Mouse (Mus musculus): ENCODE data around the gene Scamp4. TPM values are rescaled to one million over a fixed set of nuclear protein-coding genes. Genes with fewer than 3 reads are reported as not detected.
A peak's percentile ranks its signal among the peaks of the same experiment; 100 is the strongest.

Scamp4 gene
- total and polyA plus RNA-seq, 2 experiments from 2014 or later, result 39.2 to 44.5 TPM

- 95% methylated on average over 34 of the region's 34 CpGs for WGBS
- peaks cover 10% of the 10 kb centered on the region for H3K4me1 ChIP-seq (ENCODE audit: control insufficient read depth, insufficient read depth)
- no peak overlapping the region for H3K4me3 ChIP-seq (ENCODE audit: low read depth, low read length)
- no peaks in the 10 kb centered on the region for H3K27me3 ChIP-seq (ENCODE audit: control insufficient read depth, insufficient read depth, low read length)
- H3K4me2 ChIP-seq (ENCODE audit: low read depth, low read length), result no peak overlapping the region
- DNase-seq (ENCODE audit: low spot score) (no peak), ATAC-seq (ENCODE audit: insufficient read depth, low read depth) (no peak)
- no peak overlapping the region for H3K9ac ChIP-seq (replicated peaks; ENCODE audit: low read depth, low read length)
- TF ChIP-seq CTCF (IDR thresholded peaks at IDR 0.05; ENCODE audit: low read depth) (no peak), EP300 (IDR thresholded peaks at IDR 0.05; ENCODE audit: low read depth) (no peak)
- H3K9me3 ChIP-seq (replicated peaks; ENCODE audit: control insufficient read depth, low read length), result no peaks in the 10 kb centered on the region
- H3K27ac ChIP-seq (ENCODE audit: low read depth), result no peak overlapping the region
- peaks cover 35% of the 10 kb centered on the region for H3K36me3 ChIP-seq (replicated peaks; ENCODE audit: control insufficient read depth, insufficient read depth, low read length)
These were observed 4.2 kb downstream of the Scamp4 start for GRCm38 (mm10) chr10:80606737-80607350.

GRCm38 (mm10) chr10:80608435-80608834 lies 5.8 kb downstream of the Scamp4 start:
- H3K36me3 ChIP-seq (replicated peaks; ENCODE audit: control insufficient read depth, insufficient read depth, low read length), result peaks cover 44% of the 10 kb centered on the region
- no peak for ATAC-seq (ENCODE audit: insufficient read depth, low read depth)
- DNase-seq (ENCODE audit: low spot score), result no peak
- no peak overlapping the region for H3K4me2 ChIP-seq (ENCODE audit: low read depth, low read length)
- 72% methylated on average over 3 of the region's 3 CpGs for WGBS
- H3K4me1 ChIP-seq (ENCODE audit: control insufficient read depth, insufficient read depth), result peaks cover 8% of the 10 kb centered on the region
- H3K27me3 ChIP-seq (ENCODE audit: control insufficient read depth, insufficient read depth, low read length), result no peaks in the 10 kb centered on the region
- H3K9me3 ChIP-seq (replicated peaks; ENCODE audit: control insufficient read depth, low read length), result no peaks in the 10 kb centered on the region
- TF ChIP-seq EP300 (IDR thresholded peaks at IDR 0.05; ENCODE audit: low read depth) (no peak), CTCF (IDR thresholded peaks at IDR 0.05; ENCODE audit: low read depth) (no peak)
- no peak overlapping the region for H3K4me3 ChIP-seq (ENCODE audit: low read depth, low read length)
- H3K27ac ChIP-seq (ENCODE audit: low read depth), result no peak overlapping the region
- no peak overlapping the region for H3K9ac ChIP-seq (replicated peaks; ENCODE audit: low read depth, low read length)

DNA sequence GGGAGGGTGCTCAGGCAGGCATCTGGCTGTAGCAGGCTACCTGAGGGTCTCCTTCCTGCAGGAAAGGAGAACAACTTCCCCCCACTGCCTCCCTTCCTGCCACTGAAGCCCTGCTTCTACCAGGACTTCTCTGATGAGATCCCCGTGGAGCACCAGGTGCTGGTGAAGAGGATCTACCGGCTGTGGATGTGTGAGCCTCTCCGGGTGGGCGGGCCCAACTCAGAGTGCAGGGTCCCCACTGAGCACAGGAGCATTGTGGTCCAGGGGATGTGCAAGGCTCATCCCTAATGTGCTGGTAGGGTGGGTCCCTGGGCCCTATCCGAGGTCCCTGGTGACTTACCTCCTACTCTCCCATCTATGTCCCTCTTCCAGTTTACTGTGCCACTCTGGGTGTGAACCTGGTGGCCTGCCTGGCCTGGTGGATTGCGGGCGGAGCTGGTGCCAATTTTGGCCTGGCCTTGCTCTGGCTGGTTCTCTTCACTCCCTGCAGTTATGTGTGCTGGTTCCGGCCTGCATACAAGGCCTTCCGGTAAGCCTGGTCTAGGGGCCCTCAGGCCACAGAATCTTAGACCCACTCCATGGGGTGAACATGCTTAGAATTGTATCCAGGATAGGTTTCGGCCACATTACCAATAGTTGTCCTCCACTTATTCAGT lies 6.7 kb downstream of the Scamp4 start:
- 87% methylated on average over 10 of the region's 10 CpGs for WGBS
- ATAC-seq (ENCODE audit: insufficient read depth, low read depth), result no peak
- Histone ChIP-seq H3K36me3 (replicated peaks; ENCODE audit: control insufficient read depth, insufficient read depth, low read length) (peaks cover 52% of the 10 kb centered on the region), H3K9me3 (replicated peaks; ENCODE audit: control insufficient read depth, low read length) (no peaks in the 10 kb centered on the region), H3K9ac (replicated peaks; ENCODE audit: low read depth, low read length) (no peak overlapping the region), H3K4me2 (ENCODE audit: low read depth, low read length) (no peak overlapping the region), H3K4me1 (ENCODE audit: control insufficient read depth, insufficient read depth) (no peaks in the 10 kb centered on the region), H3K27ac (ENCODE audit: low read depth) (no peak overlapping the region), H3K27me3 (ENCODE audit: control insufficient read depth, insufficient read depth, low read length) (no peaks in the 10 kb centered on the region), H3K4me3 (ENCODE audit: low read depth, low read length) (no peak overlapping the region)
- TF ChIP-seq CTCF (IDR thresholded peaks at IDR 0.05; ENCODE audit: low read depth) (no peak), EP300 (IDR thresholded peaks at IDR 0.05; ENCODE audit: low read depth) (no peak)
- no peak for DNase-seq (ENCODE audit: low spot score)

DNA sequence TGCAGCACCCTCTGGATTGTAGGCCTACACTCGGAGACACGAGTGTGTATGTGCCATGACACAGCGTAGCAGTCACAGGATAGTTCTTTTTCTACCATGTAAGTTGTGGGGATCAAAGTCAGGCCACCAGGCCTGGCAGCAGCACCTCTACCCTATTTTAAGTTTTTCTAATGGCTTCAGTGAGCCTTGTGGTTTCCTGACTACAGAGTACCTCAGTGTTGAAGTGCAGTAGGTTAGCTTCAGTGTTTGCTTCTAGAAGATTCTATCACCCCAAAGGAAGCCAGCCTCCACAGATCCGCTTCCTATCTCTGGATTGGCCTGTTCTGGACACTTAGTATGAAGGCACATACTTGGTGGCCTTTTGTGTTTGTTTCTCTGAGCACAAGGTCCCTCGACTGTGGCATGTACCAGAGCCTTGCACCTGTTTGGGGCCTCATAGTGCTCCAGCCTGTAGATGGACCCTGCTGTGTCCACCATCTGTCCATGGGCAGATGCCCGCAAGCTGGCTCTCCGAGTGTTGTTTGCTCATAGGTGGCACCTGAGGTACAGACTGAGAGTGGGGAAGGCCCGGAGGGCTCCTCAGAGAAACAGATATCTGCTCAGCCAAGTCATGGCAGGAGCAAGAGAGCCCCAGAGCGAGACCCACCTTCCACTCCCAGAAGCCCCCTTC lies 7.6 kb downstream of the Scamp4 start:
- H3K36me3 ChIP-seq (replicated peaks; ENCODE audit: control insufficient read depth, insufficient read depth, low read length), result peaks cover 61% of the 10 kb centered on the region
- H3K4me2 ChIP-seq (ENCODE audit: low read depth, low read length), result no peak overlapping the region
- no peaks in the 10 kb centered on the region for H3K27me3 ChIP-seq (ENCODE audit: control insufficient read depth, insufficient read depth, low read length)
- no peak for TF ChIP-seq EP300 (IDR thresholded peaks at IDR 0.05; ENCODE audit: low read depth)
- TF ChIP-seq CTCF (IDR thresholded peaks at IDR 0.05; ENCODE audit: low read depth), result no peak
- no peaks in the 10 kb centered on the region for H3K9me3 ChIP-seq (replicated peaks; ENCODE audit: control insufficient read depth, low read length)
- no peaks in the 10 kb centered on the region for H3K4me1 ChIP-seq (ENCODE audit: control insufficient read depth, insufficient read depth)
- H3K27ac ChIP-seq (ENCODE audit: low read depth), result no peak overlapping the region
- WGBS, result 84% methylated on average over 9 of the region's 9 CpGs
- DNase-seq (ENCODE audit: low spot score) (no peak), ATAC-seq (ENCODE audit: insufficient read depth, low read depth) (no peak)
- no peak overlapping the region for H3K9ac ChIP-seq (replicated peaks; ENCODE audit: low read depth, low read length)
- H3K4me3 ChIP-seq (ENCODE audit: low read depth, low read length), result no peak overlapping the region

DNA sequence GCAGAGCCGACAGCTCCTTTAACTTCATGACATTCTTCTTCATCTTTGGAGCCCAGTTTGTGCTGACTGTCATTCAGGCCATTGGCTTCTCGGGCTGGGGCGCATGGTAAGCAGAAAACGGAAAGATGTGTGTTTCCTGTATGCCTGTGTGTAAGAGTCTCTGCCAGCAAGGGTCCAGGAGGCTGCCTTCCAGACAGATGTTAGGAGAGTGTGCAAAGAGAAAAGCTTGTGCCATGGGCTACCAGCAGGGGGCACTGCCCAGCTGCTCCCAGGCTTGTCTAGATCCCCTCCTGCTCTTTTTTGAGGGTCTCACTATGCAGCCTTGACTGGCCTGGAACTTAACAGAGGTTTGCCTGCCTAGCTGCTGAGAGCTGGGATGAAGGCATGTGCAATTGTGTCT lies 8.4 kb downstream of the Scamp4 start:
- Histone ChIP-seq H3K4me3 (ENCODE audit: low read depth, low read length) (no peak overlapping the region), H3K9ac (replicated peaks; ENCODE audit: low read depth, low read length) (no peak overlapping the region), H3K4me1 (ENCODE audit: control insufficient read depth, insufficient read depth) (no peaks in the 10 kb centered on the region), H3K36me3 (replicated peaks; ENCODE audit: control insufficient read depth, insufficient read depth, low read length) (peaks cover 64% of the 10 kb centered on the region), H3K4me2 (ENCODE audit: low read depth, low read length) (no peak overlapping the region), H3K27ac (ENCODE audit: low read depth) (no peak overlapping the region), H3K27me3 (ENCODE audit: control insufficient read depth, insufficient read depth, low read length) (no peaks in the 10 kb centered on the region), H3K9me3 (replicated peaks; ENCODE audit: control insufficient read depth, low read length) (no peaks in the 10 kb centered on the region)
- WGBS, result 54% methylated on average over 4 of the region's 4 CpGs
- TF ChIP-seq EP300 (IDR thresholded peaks at IDR 0.05; ENCODE audit: low read depth) (no peak), CTCF (IDR thresholded peaks at IDR 0.05; ENCODE audit: low read depth) (peak; percentile 74)
- DNase-seq (ENCODE audit: low spot score) (peak; percentile 45), ATAC-seq (ENCODE audit: insufficient read depth, low read depth) (no peak)
